Mouse (Mus musculus): ENCODE measurements at regions not wholly inside any gene's neighbourhood (a gene's known extent, or its start where the extent isn't known, plus 50 kb on each side); places are given as distances from the start of the nearest gene placed in this dataset.

DNA sequence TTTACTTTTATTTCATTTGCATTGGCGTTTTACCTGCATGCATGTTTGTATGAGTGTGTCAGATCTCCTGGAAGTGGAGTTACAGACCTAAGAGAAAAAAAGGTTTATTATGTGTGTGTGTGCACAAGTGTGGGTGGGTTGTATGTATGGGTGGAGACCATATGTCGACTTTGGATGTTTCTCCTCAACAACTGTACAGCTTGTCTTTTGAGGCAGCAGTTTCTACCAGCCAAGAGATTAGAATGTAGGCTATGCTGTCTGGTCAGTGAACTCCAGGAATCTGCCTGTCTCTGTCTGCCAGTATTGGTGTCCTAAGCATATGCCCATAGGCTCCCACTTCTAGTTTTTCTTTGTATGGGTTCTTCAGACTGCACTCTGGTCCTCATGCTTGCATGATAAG is 192.3 kb upstream of the Slc30a5 start:
- no peak for TF ChIP-seq POLR2A (IDR thresholded peaks at IDR 0.05; ENCODE audit: low read depth, low read length)
- TF ChIP-seq MAX (IDR thresholded peaks at IDR 0.05; ENCODE audit: low read length) = no peak
- no peak for TF ChIP-seq ETS1 (conservative IDR thresholded peaks at IDR 0.05; ENCODE audit: low read depth, low read length)
- no peak for TF ChIP-seq CTCF (conservative IDR thresholded peaks at IDR 0.05 in 1 of 2, IDR thresholded peaks at IDR 0.05 in 1 of 2; ENCODE audit: low read depth in 2 of 2, low read length in 2 of 2)
- no peak for TF ChIP-seq CHD2 (IDR thresholded peaks at IDR 0.05; ENCODE audit: low read length)
- no peak for TF ChIP-seq TBP (conservative IDR thresholded peaks at IDR 0.05; ENCODE audit: low read depth, low read length)
- no peak for TF ChIP-seq CHD1 (IDR thresholded peaks at IDR 0.05; ENCODE audit: low read depth, low read length)
- TF ChIP-seq JUND (conservative IDR thresholded peaks at IDR 0.05; ENCODE audit: low read depth, low read length) = no peak
- TF ChIP-seq ZKSCAN1 (IDR thresholded peaks at IDR 0.05; ENCODE audit: borderline replicate concordance, low read depth, low read length) = no peak
- TF ChIP-seq KAT2A (IDR thresholded peaks at IDR 0.05; ENCODE audit: insufficient replicate concordance, low read length) = no peak
- TF ChIP-seq E2F4 (IDR thresholded peaks at IDR 0.05; ENCODE audit: insufficient replicate concordance, low read depth, low read length) = no peak
- TF ChIP-seq ZNF384 (IDR thresholded peaks at IDR 0.05; ENCODE audit: low read depth, low read length) = no peak
- no peak for TF ChIP-seq HCFC1 (IDR thresholded peaks at IDR 0.05; ENCODE audit: low read depth, low read length)
- TF ChIP-seq EP300 (IDR thresholded peaks at IDR 0.05; ENCODE audit: low read length) = no peak

All from CH12.LX (cell line).